Mouse (Mus musculus) G1E-ER4 (cell line): ENCODE measurements around the gene Commd4. TPM values are rescaled to one million over a fixed set of nuclear protein-coding genes. Genes with fewer than 3 reads are reported as not detected.

Experiments used
- GATA1 ChIP-seq: IDR thresholded peaks from one replicate; pipeline ENCODE4 v1.8.0; 2012; ENCODE audit warnings: low read length, inconsistent platforms
- polyA plus RNA-seq: library from polyadenylated mRNA; stranded (reverse); fragments of >175 nt; gene quantifications from 2 replicates; pipeline ENCODE4 v1.2.3, GENCODE M21; 2012

The Commd4 gene
- polyA plus RNA-seq, 1 experiment = 37.5 TPM

GRCm38 (mm10) chr9:57147205-57148143 lies 10.7 kb downstream of the Commd4 start:
- TF ChIP-seq GATA1 = no peak

DNA sequence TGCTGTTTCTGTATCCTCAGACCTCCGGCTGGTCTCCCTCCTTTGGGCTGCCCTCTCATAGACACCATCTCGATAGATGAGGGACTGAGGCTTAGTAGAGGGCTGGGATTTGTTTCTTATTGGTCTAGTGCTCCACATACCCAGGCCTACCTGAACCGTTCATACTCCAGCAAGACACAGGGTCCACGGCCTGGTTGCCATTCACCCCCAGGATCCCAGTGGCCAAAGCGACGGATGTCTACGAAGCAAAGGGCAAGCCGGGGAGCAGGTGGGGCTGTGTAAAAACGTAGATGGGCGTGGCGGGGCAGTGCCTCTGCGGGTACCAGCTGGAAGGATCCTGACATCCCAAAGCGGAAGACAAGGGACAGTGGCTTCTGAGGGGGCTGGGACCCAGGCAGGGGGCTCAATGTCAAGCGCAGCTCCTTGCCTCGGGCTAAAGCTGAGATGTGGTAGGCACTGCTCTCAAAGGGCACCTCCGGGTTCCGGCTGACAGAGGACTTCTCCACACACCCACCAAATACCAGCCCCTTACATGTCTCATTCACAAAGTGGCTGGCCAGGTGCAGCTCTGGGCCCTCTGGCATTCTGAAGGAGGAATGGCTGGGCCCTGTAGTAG lies 11.6 kb downstream of the Commd4 start:
- TF ChIP-seq GATA1 = no peak

DNA sequence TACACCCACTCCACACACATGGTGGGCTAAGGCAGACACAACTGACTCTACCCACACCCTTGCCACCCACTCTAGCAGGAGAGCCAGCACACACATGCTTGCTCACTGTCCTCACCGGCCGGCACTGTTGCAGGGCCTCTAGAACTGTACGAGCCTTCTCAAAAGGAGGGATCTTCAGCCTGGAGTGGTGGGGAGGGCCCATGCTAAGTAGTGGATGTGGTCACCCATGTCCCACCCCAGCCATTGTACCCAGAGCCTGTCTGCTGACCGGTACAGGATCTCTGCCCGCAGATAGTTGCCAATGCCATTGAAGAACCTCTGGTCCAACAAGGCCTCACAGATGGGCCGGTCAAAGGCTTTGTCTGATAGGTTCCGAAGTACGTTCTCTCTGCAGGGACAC lies 13.3 kb downstream of the Commd4 start:
- no peak for TF ChIP-seq GATA1

GRCm38 (mm10) chr9:57143212-57143611 lies 14.9 kb downstream of the Commd4 start:
- no peak for TF ChIP-seq GATA1

GRCm38 (mm10) chr9:57141417-57142353 lies 16.4 kb downstream of the Commd4 start:
- no peak for TF ChIP-seq GATA1

DNA sequence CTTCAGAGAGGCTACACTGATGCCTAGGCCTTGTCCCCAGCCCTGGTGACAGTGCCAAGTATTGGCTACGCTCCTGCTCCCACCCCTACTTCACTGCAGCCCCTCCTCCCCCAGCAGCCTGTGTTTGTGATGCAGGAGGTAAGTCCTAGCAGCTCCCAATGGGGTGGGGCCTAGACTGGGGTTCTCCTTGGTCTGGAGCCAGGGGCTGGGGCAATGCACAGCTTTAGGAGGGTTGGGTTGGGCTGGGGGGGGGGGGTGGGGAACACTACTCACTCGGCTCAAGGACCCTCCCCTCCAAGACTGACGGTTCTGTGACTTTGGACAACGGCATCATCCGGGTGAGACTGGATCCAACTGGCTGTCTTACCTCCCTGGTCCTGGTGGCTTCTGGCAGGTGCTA lies 18.6 kb downstream of the Commd4 start:
- TF ChIP-seq GATA1 = no peak

DNA sequence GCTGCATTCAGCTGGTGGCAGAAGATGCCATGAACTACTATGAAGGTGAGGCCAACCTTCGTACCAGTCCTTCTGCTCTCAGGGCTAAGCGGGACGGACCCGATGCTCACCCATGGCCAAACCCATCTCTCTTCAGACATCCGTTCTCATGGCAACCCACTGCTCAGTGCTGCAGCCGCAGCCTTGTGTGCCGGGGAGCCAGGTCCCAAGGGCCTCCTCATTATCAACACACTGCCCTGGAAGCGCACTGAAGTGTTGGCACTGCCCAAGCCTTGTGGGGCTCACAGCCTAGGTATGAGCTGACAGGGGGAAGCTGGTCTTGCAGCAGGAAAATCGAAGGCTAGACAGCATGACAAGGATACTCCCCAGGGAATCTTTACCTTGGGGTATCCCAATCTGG lies 19.0 kb downstream of the Commd4 start:
- no peak for TF ChIP-seq GATA1

DNA sequence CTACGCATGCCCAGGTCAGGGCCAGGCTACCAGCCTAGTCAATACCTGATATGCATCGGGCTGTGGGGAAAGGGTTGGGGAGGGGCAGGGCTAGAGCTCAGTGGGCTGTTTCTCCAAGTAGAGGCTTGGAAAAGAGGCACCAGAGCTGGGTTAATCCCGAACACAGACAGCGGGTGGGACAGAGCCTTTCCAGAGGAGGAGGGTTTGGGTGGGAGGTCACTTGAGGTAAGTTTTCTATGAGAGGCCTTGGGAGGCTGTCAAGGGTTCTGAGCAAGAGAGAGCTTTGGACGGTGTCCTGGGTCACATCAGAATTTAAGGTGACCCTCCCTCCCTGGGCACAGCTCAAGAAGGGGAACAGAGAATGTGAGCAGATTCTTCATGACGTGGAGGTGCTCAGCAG lies 19.6 kb downstream of the Commd4 start:
- no peak for TF ChIP-seq GATA1

GRCm38 (mm10) chr9:57137777-57138176 lies 20.4 kb downstream of the Commd4 start:
- TF ChIP-seq GATA1 = no peak

DNA sequence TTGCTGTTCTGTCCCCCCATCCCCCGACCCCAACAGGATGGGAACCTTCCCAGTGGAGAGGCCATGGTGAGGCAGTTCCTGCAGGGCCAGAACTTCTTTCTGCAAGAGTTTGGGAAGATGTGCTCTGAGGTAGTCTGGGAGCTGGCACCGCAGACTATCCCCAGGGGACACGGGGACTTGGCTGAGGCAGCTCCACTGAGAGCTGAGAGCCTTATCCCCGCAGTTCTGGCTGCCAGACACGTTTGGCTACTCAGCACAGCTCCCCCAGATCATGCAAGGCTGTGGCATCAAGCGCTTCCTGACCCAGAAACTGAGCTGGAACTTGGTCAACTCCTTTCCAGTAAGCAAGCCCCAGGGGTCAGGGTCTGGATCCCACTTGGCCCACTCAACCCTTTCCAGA lies 20.9 kb downstream of the Commd4 start:
- TF ChIP-seq GATA1 = no peak

- no peak for TF ChIP-seq GATA1
Measured at GRCm38 (mm10) chr9:57130577-57131433, 27.3 kb downstream of the Commd4 start, which contains the start of gene Man2c1. Gene Man2c1, plus strand, starts transcription at chr9:57130690.

GRCm38 (mm10) chr9:57129641-57130040 lies 28.5 kb downstream of the Commd4 start:
- no peak for TF ChIP-seq GATA1

DNA sequence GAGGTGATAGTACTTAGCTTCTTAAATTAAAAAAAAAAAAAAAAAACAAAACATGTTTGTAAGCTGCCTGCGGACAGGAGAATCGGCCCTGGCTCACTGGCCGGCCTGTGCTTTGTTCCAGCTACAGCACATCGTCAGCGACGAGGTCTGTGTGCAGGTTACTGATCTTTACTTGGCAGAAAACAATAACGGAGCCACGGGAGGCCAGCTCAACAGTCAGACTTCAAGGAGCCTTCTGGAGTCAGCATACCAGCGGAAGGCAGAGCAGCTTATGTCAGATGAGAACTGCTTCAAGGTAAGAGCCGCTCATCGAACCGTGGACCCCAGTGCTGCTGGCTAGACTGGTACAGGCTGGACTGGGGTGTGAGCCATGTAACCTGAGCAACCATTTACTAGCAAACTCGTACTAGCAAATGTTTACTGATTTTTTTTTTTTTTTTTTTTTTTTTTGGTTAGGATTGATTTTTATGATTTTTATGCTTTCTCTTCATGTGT lies 40.8 kb downstream of the Commd4 start:
- TF ChIP-seq GATA1 = no peak

Other genes with a start within 250 kb of the Commd4 start
- gene Snx33, start 230.0 kb downstream of the Commd4 start, polyA plus RNA-seq = 1.2 and 1.4 TPM in 2 replicates
- gene Imp3, start 220.9 kb downstream of the Commd4 start, polyA plus RNA-seq = 86.0 and 91.2 TPM in 2 replicates
- gene Snupn, start 207.5 kb downstream of the Commd4 start, polyA plus RNA-seq = 1.1 and 1.3 TPM in 2 replicates
- gene Ptpn9, start 163.4 kb downstream of the Commd4 start, polyA plus RNA-seq = 52.5 and 69.2 TPM in 2 replicates
- 7.7 and 8.6 TPM in 2 replicates for gene Sin3a, start 86.3 kb downstream of the Commd4 start, polyA plus RNA-seq
- 110 and 125 TPM in 2 replicates for gene Man2c1, start 27.6 kb downstream of the Commd4 start, polyA plus RNA-seq
- gene Neil1, start 10.0 kb downstream of the Commd4 start, polyA plus RNA-seq = 9.1 and 12.8 TPM in 2 replicates
- gene Trcg1, start 78.2 kb upstream of the Commd4 start, polyA plus RNA-seq = not detected in 2 replicates
- 160 and 186 TPM in 2 replicates for gene 1700017B05Rik, start 104.3 kb upstream of the Commd4 start, polyA plus RNA-seq